Mouse (Mus musculus) midbrain, embryonic 13.5 days (tissue): ENCODE data around the gene Cradd. TPM values are rescaled to one million over a fixed set of nuclear protein-coding genes. Genes with fewer than 3 reads are reported as not detected.

Source experiments
- ATAC-seq: fragments of 200-750 bp; cut with Nextera tagmentation; 2 replicates; pipeline ENCODE4 v1.8.0; 2017; ENCODE audit warnings: mild to moderate bottlenecking, moderate TSS enrichment, moderate library complexity
- H3K27ac ChIP-seq: fragments of 300-500 bp; sonication (generic); 2 replicates; pipeline ENCODE4 v1.5.1; 2015; ENCODE audit warnings: inconsistent platforms, mild to moderate bottlenecking, moderate library complexity
- H3K27me3 ChIP-seq: fragments of 300-500 bp; sonication (generic); 2 replicates; pipeline ENCODE4 v1.6.1; 2015; ENCODE audit warnings: mild to moderate bottlenecking, inconsistent platforms
- H3K36me3 ChIP-seq: fragments of 300-500 bp; sonication (generic); 2 replicates; pipeline ENCODE4 v1.6.1; 2015; ENCODE audit warnings: mild to moderate bottlenecking, inconsistent platforms
- H3K4me1 ChIP-seq: fragments of 300-500 bp; sonication (generic); replicated peaks from 2 replicates; pipeline ENCODE4 v1.6.1; 2015; ENCODE audit warnings: inconsistent platforms
- H3K4me2 ChIP-seq: fragments of 300-500 bp; sonication (generic); replicated peaks from 2 replicates; pipeline ENCODE4 v1.6.1; 2015; ENCODE audit warnings: moderate library complexity, mild to moderate bottlenecking, inconsistent platforms
- H3K4me3 ChIP-seq: fragments of 300-500 bp; sonication (generic); replicated peaks from 2 replicates; pipeline ENCODE4 v1.5.1; 2015; ENCODE audit warnings: mild to moderate bottlenecking, inconsistent platforms
- H3K9ac ChIP-seq: fragments of 300-500 bp; sonication (generic); replicated peaks from 2 replicates; pipeline ENCODE4 v1.6.1; 2015; ENCODE audit warnings: mild to moderate bottlenecking, inconsistent platforms
- H3K9me3 ChIP-seq: fragments of 300-500 bp; sonication (generic); 2 replicates; pipeline ENCODE4 v1.6.1; 2016; ENCODE audit warnings: mild to moderate bottlenecking, inconsistent platforms
- WGBS: fragments of 180-500 bp; shearing (Covaris S2); methylation state at CpG from one replicate; pipeline ENCODE4 v1.1.7; 2015; 5-methylcytosine and 5-hydroxymethylcytosine counted together
- polyA plus RNA-seq: library from polyadenylated mRNA; unstranded; fragments of >200 nt; fragmentation: Nextera tagmentation; extraction: Ambion mirVana; gene quantifications from 2 replicates; pipeline ENCODE4 v1.2.1, GENCODE M21; 2015

Gene Cradd
- polyA plus RNA-seq, result 10.1 and 10.7 TPM in 2 replicates

GRCm38 (mm10) chr10:95323393-95324277 lies at the start of gene Cradd:
Cradd (minus strand) TSS chr10:95324133.
- Histone ChIP-seq H3K36me3 (no peaks in the 10 kb centered on the region), H3K27ac (peak within 1 kb of the TSS; percentile 94), H3K4me3 (peak within 1 kb of the TSS; percentile 60), H3K4me2 (peak within 1 kb of the TSS; percentile 59), H3K9ac (peak within 1 kb of the TSS; percentile 78), H3K9me3 (no peaks in the 10 kb centered on the region), H3K27me3 (no peaks in the 10 kb centered on the region), H3K4me1 (peaks cover 16% of the 10 kb centered on the region)
- under 1% methylated on average over 51 of the region's 51 CpGs for WGBS
- peak; percentile 88 for ATAC-seq

GRCm38 (mm10) chr10:95373340-95373739 lies 49.4 kb upstream of the Cradd start:
- H3K36me3 ChIP-seq, result no peaks in the 10 kb centered on the region
- no peak overlapping the region for H3K4me3 ChIP-seq
- H3K27ac ChIP-seq, result no peak overlapping the region
- no peaks in the 10 kb centered on the region for H3K27me3 ChIP-seq
- no peaks in the 10 kb centered on the region for H3K9me3 ChIP-seq
- no peak overlapping the region for H3K9ac ChIP-seq
- no peak overlapping the region for H3K4me2 ChIP-seq
- no peak for ATAC-seq
- WGBS, result 92% methylated on average over 6 of the region's 6 CpGs
- H3K4me1 ChIP-seq, result no peaks in the 10 kb centered on the region

DNA sequence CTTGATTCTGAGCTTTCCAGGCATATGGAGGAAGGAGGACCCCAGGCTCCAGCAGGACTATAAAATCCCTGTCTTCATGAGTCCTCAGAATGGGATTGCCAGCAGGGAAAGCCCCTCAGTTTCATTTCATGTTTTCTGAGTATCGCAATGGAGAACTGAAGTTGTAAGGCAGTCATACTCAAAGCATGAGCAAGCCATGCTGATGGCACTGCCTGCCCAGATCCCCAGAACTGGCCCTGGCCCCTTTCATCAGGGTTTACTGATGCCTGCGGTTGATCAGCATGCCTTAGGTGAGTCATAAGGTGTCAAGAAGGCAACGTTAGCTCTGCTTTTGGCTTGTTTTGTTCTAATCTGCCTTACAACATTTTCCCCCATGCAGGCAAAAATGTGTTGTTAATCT lies 48.0 kb upstream of the Cradd start:
- 93% methylated on average over 3 of the region's 3 CpGs for WGBS
- no peaks in the 10 kb centered on the region for H3K4me1 ChIP-seq

GRCm38 (mm10) chr10:95369190-95369589 lies 45.3 kb upstream of the Cradd start:
- H3K9me3 ChIP-seq, result no peaks in the 10 kb centered on the region
- ATAC-seq, result no peak

More for the DNA sequence above, 48.0 kb upstream of the Cradd start:
- H3K27me3 ChIP-seq, result no peaks in the 10 kb centered on the region
- H3K27ac ChIP-seq, result no peak overlapping the region
- no peaks in the 10 kb centered on the region for H3K36me3 ChIP-seq
- no peak overlapping the region for H3K4me2 ChIP-seq
- no peak overlapping the region for H3K4me3 ChIP-seq
- H3K9me3 ChIP-seq, result no peaks in the 10 kb centered on the region
- no peak for ATAC-seq
- no peak overlapping the region for H3K9ac ChIP-seq

GRCm38 (mm10) chr10:95368151-95368550 lies 44.2 kb upstream of the Cradd start:
- H3K4me1 ChIP-seq, result no peaks in the 10 kb centered on the region
- H3K27me3 ChIP-seq, result no peaks in the 10 kb centered on the region
- no peak overlapping the region for H3K4me2 ChIP-seq
- H3K27ac ChIP-seq, result no peak overlapping the region
- H3K9ac ChIP-seq, result no peak overlapping the region
- 96% methylated on average over 14 of the region's 14 CpGs for WGBS
- H3K9me3 ChIP-seq, result no peaks in the 10 kb centered on the region
- no peaks in the 10 kb centered on the region for H3K36me3 ChIP-seq
- no peak for ATAC-seq
- H3K4me3 ChIP-seq, result no peak overlapping the region

More at GRCm38 (mm10) chr10:95369190-95369589, 45.3 kb upstream of the Cradd start:
- Histone ChIP-seq H3K4me3 (no peak overlapping the region), H3K27me3 (no peaks in the 10 kb centered on the region), H3K9ac (no peak overlapping the region), H3K36me3 (no peaks in the 10 kb centered on the region), H3K27ac (no peak overlapping the region), H3K4me1 (no peaks in the 10 kb centered on the region), H3K4me2 (no peak overlapping the region)

DNA sequence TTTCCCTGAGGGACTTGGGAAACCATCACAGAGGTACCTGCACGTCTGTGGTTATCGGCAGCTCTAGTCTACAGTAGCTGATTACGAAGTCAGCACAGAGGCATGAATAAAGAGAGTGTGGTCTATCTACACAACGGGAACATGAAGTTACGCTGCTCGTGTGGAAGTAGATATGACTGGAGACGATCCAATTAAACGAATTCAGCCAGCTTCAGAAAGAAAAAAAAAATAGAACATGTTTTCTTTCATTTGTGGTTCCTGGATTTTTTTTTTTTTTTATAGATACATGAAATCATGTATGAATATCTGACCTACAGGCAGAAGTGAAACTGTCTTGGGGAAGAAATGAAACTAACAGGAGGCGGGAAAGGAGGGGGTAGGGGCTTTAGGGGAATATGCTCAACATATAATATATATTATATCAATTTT lies 43.7 kb upstream of the Cradd start:
- H3K36me3 ChIP-seq, result no peaks in the 10 kb centered on the region
- no peaks in the 10 kb centered on the region for H3K4me1 ChIP-seq
- no peak overlapping the region for H3K4me3 ChIP-seq
- no peak overlapping the region for H3K4me2 ChIP-seq
- H3K27me3 ChIP-seq, result no peaks in the 10 kb centered on the region
- no peak for ATAC-seq
- WGBS, result 90% methylated on average over 9 of the region's 9 CpGs
- H3K9me3 ChIP-seq, result no peaks in the 10 kb centered on the region
- H3K27ac ChIP-seq, result no peak overlapping the region
- H3K9ac ChIP-seq, result no peak overlapping the region

GRCm38 (mm10) chr10:95367241-95367640 lies 43.3 kb upstream of the Cradd start:
- no peak overlapping the region for H3K4me3 ChIP-seq
- H3K27ac ChIP-seq, result no peak overlapping the region
- no peak for ATAC-seq
- no peaks in the 10 kb centered on the region for H3K36me3 ChIP-seq
- no peak overlapping the region for H3K9ac ChIP-seq
- no peaks in the 10 kb centered on the region for H3K27me3 ChIP-seq
- 81% methylated on average over 7 of the region's 7 CpGs for WGBS
- H3K9me3 ChIP-seq, result no peaks in the 10 kb centered on the region
- H3K4me2 ChIP-seq, result no peak overlapping the region
- H3K4me1 ChIP-seq, result no peaks in the 10 kb centered on the region

- 22% methylated on average over 2 of the region's 2 CpGs for WGBS
- H3K27me3 ChIP-seq, result no peaks in the 10 kb centered on the region
These were observed 38.4 kb upstream of the Cradd start for GRCm38 (mm10) chr10:95362326-95362725.

GRCm38 (mm10) chr10:95361260-95361841 lies 37.4 kb upstream of the Cradd start:
- Histone ChIP-seq H3K4me1 (no peaks in the 10 kb centered on the region), H3K27ac (no peak overlapping the region), H3K27me3 (no peaks in the 10 kb centered on the region), H3K36me3 (no peaks in the 10 kb centered on the region), H3K4me3 (no peak overlapping the region), H3K4me2 (no peak overlapping the region), H3K9me3 (no peaks in the 10 kb centered on the region), H3K9ac (no peak overlapping the region)
- ATAC-seq, result no peak
- 91% methylated on average over 12 of the region's 12 CpGs for WGBS

More at GRCm38 (mm10) chr10:95362326-95362725, 38.4 kb upstream of the Cradd start:
- Histone ChIP-seq H3K9me3 (no peaks in the 10 kb centered on the region), H3K4me2 (no peak overlapping the region), H3K36me3 (no peaks in the 10 kb centered on the region), H3K4me1 (no peaks in the 10 kb centered on the region), H3K27ac (no peak overlapping the region), H3K9ac (no peak overlapping the region), H3K4me3 (no peak overlapping the region)
- no peak for ATAC-seq

GRCm38 (mm10) chr10:95360048-95360447 lies 36.1 kb upstream of the Cradd start:
- ATAC-seq, result no peak
- H3K9ac ChIP-seq, result no peak overlapping the region
- no peaks in the 10 kb centered on the region for H3K36me3 ChIP-seq
- H3K9me3 ChIP-seq, result no peaks in the 10 kb centered on the region
- no peak overlapping the region for H3K4me3 ChIP-seq
- H3K4me1 ChIP-seq, result peaks cover 5% of the 10 kb centered on the region; the same call in 1 of the 2 replicates
- no peak overlapping the region for H3K27ac ChIP-seq
- 88% methylated on average over 5 of the region's 5 CpGs for WGBS
- no peak overlapping the region for H3K4me2 ChIP-seq
- H3K27me3 ChIP-seq, result no peaks in the 10 kb centered on the region

DNA sequence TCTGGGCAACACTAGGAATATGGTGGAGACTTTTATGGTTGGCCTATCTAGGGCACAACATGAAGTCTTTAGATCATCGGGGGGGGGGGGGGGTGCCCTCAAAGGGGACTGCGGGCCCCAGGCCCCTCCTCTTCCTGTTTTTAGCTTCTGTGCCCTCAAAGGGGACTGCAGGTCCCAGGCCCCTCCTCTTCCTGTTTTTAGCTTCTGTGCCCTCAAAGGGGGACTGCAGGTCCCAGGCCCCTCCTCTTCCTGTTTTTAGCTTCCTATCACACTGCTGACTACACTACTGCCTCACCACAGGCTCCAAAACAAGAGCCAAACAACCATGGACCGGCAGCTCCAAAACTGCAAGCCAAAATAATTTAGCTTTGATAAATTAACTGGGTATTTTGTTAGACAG lies 33.8 kb upstream of the Cradd start:
- H3K9me3 ChIP-seq, result no peaks in the 10 kb centered on the region
- H3K36me3 ChIP-seq, result no peaks in the 10 kb centered on the region
- H3K4me3 ChIP-seq, result no peak overlapping the region
- H3K27me3 ChIP-seq, result no peaks in the 10 kb centered on the region
- no peak overlapping the region for H3K27ac ChIP-seq
- no peak for ATAC-seq
- H3K4me1 ChIP-seq, result peaks cover 5% of the 10 kb centered on the region; the same call in 1 of the 2 replicates
- no peak overlapping the region for H3K4me2 ChIP-seq
- WGBS, result 96% methylated on average over 3 of the region's 3 CpGs
- H3K9ac ChIP-seq, result no peak overlapping the region

GRCm38 (mm10) chr10:95356711-95357110 lies 32.8 kb upstream of the Cradd start:
- Histone ChIP-seq H3K9me3 (no peaks in the 10 kb centered on the region), H3K4me3 (no peak overlapping the region), H3K4me1 (peaks cover 5% of the 10 kb centered on the region; the same call in 1 of the 2 replicates), H3K36me3 (no peaks in the 10 kb centered on the region), H3K27me3 (no peaks in the 10 kb centered on the region), H3K27ac (no peak overlapping the region), H3K4me2 (no peak overlapping the region), H3K9ac (no peak overlapping the region)
- no peak for ATAC-seq
- 69% methylated on average over 7 of the region's 7 CpGs for WGBS
